Mouse (Mus musculus) lung, embryonic 15.5 days (tissue): ENCODE measurements around the gene Zscan12. TPM values are rescaled to one million over a fixed set of nuclear protein-coding genes. Genes with fewer than 3 reads are reported as not detected.

ENCODE experiments used
- ATAC-seq: fragments of 200-750 bp; cut with Nextera tagmentation; 2 replicates; pipeline ENCODE4 v1.8.0; 2017; ENCODE audit warnings: moderate number of reproducible peaks, borderline replicate concordance; ENCODE audit not compliant: low FRiP score, low TSS enrichment; ENCODE audit errors: extremely low read depth
- H3K27ac ChIP-seq: fragments of 300-500 bp; sonication (generic); 2 replicates; pipeline ENCODE4 v1.5.1; 2015; ENCODE audit warnings: moderate library complexity, mild to moderate bottlenecking, inconsistent platforms
- H3K27me3 ChIP-seq: fragments of 300-500 bp; sonication (generic); 2 replicates; pipeline ENCODE4 v1.6.1; 2015; ENCODE audit warnings: inconsistent platforms
- H3K36me3 ChIP-seq: fragments of 300-500 bp; sonication (generic); 2 replicates; pipeline ENCODE4 v1.6.1; 2015; ENCODE audit warnings: inconsistent platforms
- H3K4me1 ChIP-seq: fragments of 300-500 bp; sonication (generic); 2 replicates; pipeline ENCODE4 v1.6.1; 2015; ENCODE audit warnings: inconsistent platforms
- H3K4me2 ChIP-seq: fragments of 300-500 bp; sonication (generic); 2 replicates; pipeline ENCODE4 v1.6.1; 2015; ENCODE audit warnings: inconsistent platforms, mild to moderate bottlenecking, moderate library complexity
- H3K4me3 ChIP-seq: fragments of 300-500 bp; sonication (generic); 2 replicates; pipeline ENCODE4 v1.5.1; 2015; ENCODE audit warnings: mild to moderate bottlenecking, inconsistent platforms
- H3K9ac ChIP-seq: fragments of 300-500 bp; sonication (generic); 2 replicates; pipeline ENCODE4 v1.6.1; 2015; ENCODE audit warnings: inconsistent platforms
- H3K9me3 ChIP-seq: fragments of 300-500 bp; sonication (generic); 2 replicates; pipeline ENCODE4 v1.6.1; 2016; ENCODE audit warnings: inconsistent platforms
- WGBS: fragments of 180-500 bp; shearing (Covaris S2); methylation state at CpG from one replicate; pipeline ENCODE4 v1.1.7; 2015; 5-methylcytosine and 5-hydroxymethylcytosine counted together
- polyA plus RNA-seq: library from polyadenylated mRNA; unstranded; fragments of >200 nt; fragmentation: Nextera tagmentation; extraction: Ambion mirVana; gene quantifications from 2 replicates; pipeline ENCODE4 v1.2.1, GENCODE M21; 2015

Gene Zscan12
- polyA plus RNA-seq, 1 experiment from 2014 or later: 13.3 TPM

DNA sequence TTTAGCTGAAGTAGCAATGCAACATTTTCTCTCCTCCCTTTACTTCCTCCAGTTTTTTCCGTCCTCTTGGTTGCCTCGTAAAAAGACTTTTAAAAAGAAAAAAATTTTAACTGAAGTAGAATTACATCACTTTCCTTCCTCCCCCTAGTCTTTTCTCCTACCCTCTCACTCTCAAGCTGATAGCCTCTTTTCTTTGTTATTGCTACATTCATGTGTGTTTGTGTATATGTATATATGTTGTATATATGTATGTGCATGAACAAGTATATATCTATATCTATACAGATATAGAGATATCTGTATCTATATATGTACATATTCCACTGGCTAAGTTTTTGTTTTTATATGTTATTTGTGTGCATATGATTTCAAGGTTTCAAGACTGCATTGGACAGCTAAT, 40.2 kb downstream of the Zscan12 start:
- WGBS: 0% methylated on average over 2 of the region's 2 CpGs
- Histone ChIP-seq H3K4me3 (peak overlapping the region; percentile 89), H3K9ac (peak overlapping the region; percentile 92), H3K27ac (0 out of 2 replicates have a peak overlapping the region, but pooled peaks have one; percentile 82), H3K4me2 (peak overlapping the region; percentile 62), H3K9me3 (no peaks in the 10 kb centered on the region), H3K27me3 (no peaks in the 10 kb centered on the region), H3K36me3 (peaks cover 12% of the 10 kb centered on the region), H3K4me1 (peaks cover 16% of the 10 kb centered on the region)
- no peak for ATAC-seq

DNA sequence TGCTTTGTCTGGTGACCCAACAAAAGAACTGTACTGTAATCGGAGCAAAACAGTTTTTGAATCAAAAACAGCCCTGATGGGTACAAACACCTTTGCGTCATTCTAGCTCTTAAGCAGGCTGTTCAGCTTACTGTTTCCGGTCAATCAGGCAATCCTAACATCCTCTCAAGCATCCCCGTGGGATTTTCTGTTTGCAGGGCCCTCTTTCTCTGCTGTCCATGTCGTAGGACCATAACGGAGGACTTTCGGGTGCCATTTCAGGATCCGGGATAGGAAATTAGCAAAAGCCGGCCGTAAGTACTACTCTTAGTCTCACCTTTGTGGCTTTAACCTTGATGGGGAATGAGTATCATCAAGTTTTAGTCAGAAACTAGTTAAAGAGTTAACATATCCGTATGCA, 44.7 kb downstream of the Zscan12 start:
- H3K9ac ChIP-seq: no peak overlapping the region
- H3K4me2 ChIP-seq: peak overlapping the region; percentile 70; the same call in 1 of the 2 replicates
- no peaks in the 10 kb centered on the region for H3K36me3 ChIP-seq
- H3K27ac ChIP-seq: no peak overlapping the region
- peaks cover 11% of the 10 kb centered on the region; the same call in 1 of the 2 replicates for H3K4me1 ChIP-seq
- no peak for ATAC-seq
- H3K4me3 ChIP-seq: no peak overlapping the region
- 80% methylated on average over 11 of the region's 11 CpGs for WGBS
- no peaks in the 10 kb centered on the region for H3K27me3 ChIP-seq
- no peaks in the 10 kb centered on the region for H3K9me3 ChIP-seq

DNA sequence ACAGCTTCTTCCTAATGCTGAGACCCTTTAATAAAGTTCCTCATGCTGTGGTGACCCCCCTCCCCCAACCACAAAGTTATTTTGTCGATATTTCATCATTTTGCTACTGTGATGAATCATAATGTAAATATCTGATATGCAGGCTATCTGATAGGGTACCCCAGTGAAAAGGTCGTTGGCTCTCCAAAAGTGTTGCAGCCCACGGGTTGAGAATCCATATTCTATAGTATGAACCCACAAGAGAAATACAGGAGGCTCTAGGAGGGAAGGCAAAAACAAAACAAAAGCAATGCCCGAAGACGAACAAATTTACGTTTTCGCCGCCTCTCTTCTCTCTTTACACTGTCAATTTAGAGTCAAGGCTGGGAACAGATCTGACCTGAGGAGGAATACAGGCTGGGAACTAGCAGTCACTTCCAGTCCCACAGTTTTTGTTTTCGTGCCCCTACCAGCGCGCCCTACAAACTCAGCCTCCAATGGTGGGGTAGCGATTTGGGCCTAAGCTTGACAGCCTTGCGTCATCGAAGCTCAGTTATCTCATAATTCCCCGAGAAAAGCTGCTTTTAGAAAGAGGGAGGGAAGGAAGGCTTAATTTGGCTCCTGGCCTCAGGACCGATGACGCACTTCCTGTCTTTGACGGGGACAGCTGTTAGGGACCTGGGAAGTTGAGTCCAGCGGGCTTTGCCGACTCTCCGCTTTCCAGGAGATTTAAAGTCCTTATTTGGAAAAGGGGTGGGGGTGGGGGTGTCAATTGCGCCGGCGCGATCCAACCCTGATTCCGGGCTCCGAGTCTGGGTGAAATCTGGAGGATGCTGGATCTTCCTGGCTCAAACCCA, 45.6 kb downstream of the Zscan12 start:
- peak overlapping the region; percentile 46 for H3K4me3 ChIP-seq
- peak overlapping the region; percentile 57 for H3K9ac ChIP-seq
- H3K27ac ChIP-seq: peak overlapping the region; percentile 52
- H3K4me2 ChIP-seq: peak overlapping the region; percentile 70
- H3K27me3 ChIP-seq: no peaks in the 10 kb centered on the region
- no peaks in the 10 kb centered on the region for H3K9me3 ChIP-seq
- H3K4me1 ChIP-seq: peaks cover 11% of the 10 kb centered on the region; the same call in 1 of the 2 replicates
- peak; percentile 95 for ATAC-seq
- WGBS: 3% methylated on average over 27 of the region's 27 CpGs
- H3K36me3 ChIP-seq: no peaks in the 10 kb centered on the region

DNA sequence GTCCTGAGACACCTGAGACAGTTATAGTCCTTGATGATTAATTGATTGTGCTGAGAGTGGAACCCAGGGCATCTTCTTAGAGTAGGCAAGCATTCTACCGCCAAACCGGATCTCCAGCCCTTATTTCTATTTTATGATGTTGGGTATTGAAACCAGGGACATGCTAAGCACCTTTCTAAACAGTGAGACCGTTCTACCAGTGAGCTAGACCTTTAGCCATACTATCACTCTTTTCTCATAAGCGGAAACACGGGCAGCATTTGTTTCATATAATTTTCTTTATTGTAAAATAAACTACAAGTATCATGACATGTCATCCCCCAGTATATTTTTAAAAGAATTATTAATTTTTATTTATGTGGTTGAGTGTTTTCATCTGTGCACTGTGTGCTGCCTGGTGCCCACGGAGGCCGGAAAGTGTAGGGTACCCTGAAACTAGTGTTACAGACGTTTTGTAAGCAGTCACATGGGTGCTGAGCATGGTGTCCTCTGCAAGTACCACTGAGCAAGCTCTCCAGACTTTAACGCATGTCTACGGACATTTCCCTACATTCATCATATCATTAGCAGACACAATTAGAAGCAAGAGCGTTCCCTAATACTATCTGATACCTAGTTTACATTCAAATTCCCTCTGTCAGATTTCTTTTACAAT, 46.3 kb downstream of the Zscan12 start:
- WGBS: 48% methylated on average over 11 of the region's 11 CpGs
- no peaks in the 10 kb centered on the region for H3K9me3 ChIP-seq
- no peak for ATAC-seq
- H3K4me1 ChIP-seq: peaks cover 11% of the 10 kb centered on the region; the same call in 1 of the 2 replicates
- H3K27me3 ChIP-seq: no peaks in the 10 kb centered on the region
- peak overlapping the region; percentile 70 for H3K4me2 ChIP-seq
- H3K4me3 ChIP-seq: peak overlapping the region; percentile 46
- peak overlapping the region; percentile 27; the same call in 1 of the 2 replicates for H3K9ac ChIP-seq
- peak overlapping the region; percentile 6; the same call in 1 of the 2 replicates for H3K27ac ChIP-seq
- no peaks in the 10 kb centered on the region for H3K36me3 ChIP-seq

DNA sequence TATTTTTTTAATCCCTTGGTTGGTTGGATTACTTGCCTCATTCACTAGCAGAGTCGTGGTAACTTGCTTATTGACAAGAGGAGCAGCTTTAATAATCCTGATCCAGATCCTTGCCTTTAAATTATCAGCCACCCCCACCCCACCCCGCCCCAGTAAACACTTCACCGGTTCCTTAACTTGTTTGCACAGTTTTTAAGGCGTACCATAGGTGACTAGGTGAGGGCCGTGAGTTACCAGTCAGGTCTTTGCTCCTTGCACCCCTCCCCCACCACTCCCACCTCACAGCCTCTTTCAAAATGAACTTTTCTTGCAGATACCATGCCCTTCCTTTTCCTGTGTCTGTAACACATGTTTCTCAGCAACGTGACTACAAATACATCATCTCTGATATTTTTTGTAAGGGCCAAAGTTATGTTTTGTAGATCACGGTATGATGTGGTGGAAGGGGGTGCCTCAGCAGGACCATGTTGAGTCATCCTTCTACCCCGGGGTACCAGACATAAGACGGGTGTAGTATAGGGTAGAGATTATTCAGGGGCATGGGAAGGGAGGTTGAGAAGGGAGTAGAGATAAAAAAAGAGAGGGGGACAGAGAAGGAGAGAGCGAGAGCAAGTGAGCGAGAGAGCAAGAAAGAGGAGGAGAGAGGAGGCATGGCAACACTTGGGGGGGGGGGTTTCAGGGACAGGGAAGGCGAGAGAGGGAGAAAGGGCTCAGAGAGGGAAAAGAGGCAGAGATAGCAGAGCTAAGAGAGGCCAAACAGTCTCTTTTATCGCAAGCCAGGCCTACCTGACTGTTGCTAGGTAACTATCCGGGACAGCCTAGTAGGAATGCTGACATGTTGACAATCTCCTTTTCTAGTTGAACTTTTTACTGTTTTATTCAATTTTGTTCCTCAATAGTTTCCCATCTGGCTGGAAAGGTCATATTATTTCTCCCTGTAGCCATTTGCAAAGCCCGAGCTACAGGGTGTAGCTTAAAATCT, 51.9 kb downstream of the Zscan12 start:
- H3K4me2 ChIP-seq: peak overlapping the region; percentile 27; the same call in 1 of the 2 replicates
- H3K36me3 ChIP-seq: no peaks in the 10 kb centered on the region
- ATAC-seq: peak; percentile 49; the same call in 1 of the 2 replicates

DNA sequence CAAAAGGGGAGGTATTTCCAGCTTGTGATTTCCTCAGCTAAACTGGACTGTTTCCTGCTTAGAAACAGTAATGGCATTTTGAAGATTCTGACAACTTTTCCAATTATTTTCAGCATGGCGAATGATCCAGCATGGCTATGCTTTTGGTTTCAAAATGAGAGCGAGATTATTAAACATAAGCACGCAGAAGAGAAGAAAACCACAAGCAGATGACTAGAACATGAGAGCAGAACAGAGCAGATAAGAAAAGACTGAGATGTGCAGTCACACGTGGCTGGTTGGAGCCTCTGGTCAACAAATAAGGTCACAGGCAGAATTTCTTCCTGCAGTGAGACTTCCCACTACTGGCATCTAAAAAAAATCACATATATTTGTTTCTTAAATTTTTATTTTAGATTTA, 52.6 kb downstream of the Zscan12 start:
- 62% methylated on average over 4 of the region's 4 CpGs for WGBS

More for the DNA sequence above, 51.9 kb downstream of the Zscan12 start:
- Histone ChIP-seq H3K27me3 (no peaks in the 10 kb centered on the region), H3K4me3 (no peak overlapping the region), H3K4me1 (peaks cover 5% of the 10 kb centered on the region; the same call in 1 of the 2 replicates), H3K27ac (peak overlapping the region; percentile 63), H3K9ac (no peak overlapping the region), H3K9me3 (no peaks in the 10 kb centered on the region)
- WGBS: 49% methylated on average over 14 of the region's 15 CpGs

DNA sequence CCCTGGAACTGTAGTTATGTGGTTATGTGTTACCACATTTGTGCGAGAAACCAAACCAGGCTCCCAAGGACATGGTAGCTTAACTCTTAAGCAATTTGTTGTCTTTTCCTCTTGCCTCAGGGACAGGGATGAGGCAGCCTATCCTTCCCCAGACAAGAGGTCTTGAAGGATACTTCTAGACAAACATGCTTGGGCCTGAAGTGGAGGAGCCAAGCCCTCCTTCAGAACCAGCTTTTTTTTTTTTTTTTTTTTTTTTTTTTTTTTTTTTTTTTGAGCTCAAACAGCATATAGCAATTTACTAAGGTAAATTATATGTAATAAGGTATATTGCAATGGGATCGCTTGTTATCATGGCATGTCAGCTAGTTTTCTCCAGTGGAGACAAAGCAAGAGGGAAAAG, 53.1 kb downstream of the Zscan12 start:
- no peaks in the 10 kb centered on the region for H3K36me3 ChIP-seq
- no peak overlapping the region; the same call in 1 of the 2 replicates for H3K27ac ChIP-seq
- no peak overlapping the region for H3K4me2 ChIP-seq
- peaks cover 5% of the 10 kb centered on the region; the same call in 1 of the 2 replicates for H3K4me1 ChIP-seq
- no peak overlapping the region for H3K9ac ChIP-seq
- 88% methylated on average over 2 of the region's 2 CpGs for WGBS
- ATAC-seq: no peak
- no peak overlapping the region for H3K4me3 ChIP-seq
- no peaks in the 10 kb centered on the region for H3K9me3 ChIP-seq
- no peaks in the 10 kb centered on the region for H3K27me3 ChIP-seq

More for the DNA sequence above, 52.6 kb downstream of the Zscan12 start:
- no peak overlapping the region for H3K9ac ChIP-seq
- peak overlapping the region; percentile 63 for H3K27ac ChIP-seq
- H3K27me3 ChIP-seq: no peaks in the 10 kb centered on the region
- H3K4me3 ChIP-seq: no peak overlapping the region
- ATAC-seq: no peak
- peak overlapping the region; percentile 27; the same call in 1 of the 2 replicates for H3K4me2 ChIP-seq
- H3K9me3 ChIP-seq: no peaks in the 10 kb centered on the region
- H3K4me1 ChIP-seq: peaks cover 5% of the 10 kb centered on the region; the same call in 1 of the 2 replicates
- H3K36me3 ChIP-seq: no peaks in the 10 kb centered on the region

DNA sequence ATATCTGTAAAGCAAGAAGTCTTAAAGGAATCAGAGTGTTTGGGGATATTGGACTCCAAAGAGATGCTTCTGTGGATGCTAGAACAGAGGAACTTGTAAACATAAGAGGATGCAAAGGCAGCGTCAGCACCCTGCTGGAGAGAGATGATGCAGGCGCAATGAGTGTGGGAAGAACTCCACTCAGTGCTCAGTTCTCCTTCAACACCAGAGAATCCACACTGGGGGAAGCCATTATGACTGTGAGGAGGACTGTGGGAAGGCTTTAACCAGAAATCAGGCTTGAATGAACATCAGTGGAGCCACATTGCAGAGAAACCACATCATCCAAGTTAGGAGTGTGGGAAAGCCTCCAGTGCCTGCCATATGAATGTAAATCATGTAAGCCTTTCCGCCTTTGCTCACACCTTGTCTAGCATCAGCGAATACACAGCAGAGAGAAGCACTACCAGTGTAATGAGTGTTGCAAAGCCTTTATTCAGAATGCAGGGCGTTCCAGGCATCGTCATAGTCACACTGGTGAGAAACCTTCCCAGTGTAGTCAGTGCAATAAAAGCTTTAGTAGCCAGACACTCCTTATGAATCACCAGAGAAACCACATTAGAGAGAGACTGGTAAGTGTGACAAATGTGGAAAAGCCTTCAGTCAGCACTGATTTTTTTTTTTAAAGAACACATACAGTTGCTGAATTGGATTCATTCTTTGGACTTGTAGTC, 54.8 kb downstream of the Zscan12 start:
- Histone ChIP-seq H3K4me2 (no peak overlapping the region), H3K9ac (no peak overlapping the region), H3K36me3 (no peaks in the 10 kb centered on the region), H3K27ac (no peak overlapping the region), H3K4me3 (no peak overlapping the region), H3K9me3 (no peaks in the 10 kb centered on the region), H3K4me1 (peaks cover 5% of the 10 kb centered on the region; the same call in 1 of the 2 replicates), H3K27me3 (no peaks in the 10 kb centered on the region)
- ATAC-seq: no peak
- WGBS: 80% methylated on average over 6 of the region's 6 CpGs

DNA sequence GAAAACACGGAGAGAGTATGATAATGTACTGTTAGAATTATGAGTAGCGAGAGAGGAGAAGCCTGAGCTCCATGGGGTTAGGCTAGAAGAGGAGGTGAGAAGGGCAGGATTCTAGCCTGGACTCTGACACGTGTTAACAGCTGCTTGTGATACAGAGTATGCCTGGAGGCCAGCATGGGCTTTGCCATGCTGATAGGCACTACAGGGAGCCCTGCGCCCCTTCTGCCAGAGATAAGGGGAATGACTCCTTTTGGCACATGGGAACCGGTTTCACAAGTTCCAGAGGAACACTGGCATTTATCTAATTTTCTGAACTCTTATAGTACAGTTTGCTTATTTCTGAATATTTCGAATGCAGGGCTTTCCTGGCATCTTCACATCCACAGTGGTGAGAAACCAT, 56.2 kb downstream of the Zscan12 start:
- H3K9ac ChIP-seq: no peak overlapping the region
- no peaks in the 10 kb centered on the region for H3K9me3 ChIP-seq
- no peaks in the 10 kb centered on the region for H3K36me3 ChIP-seq
- no peak overlapping the region for H3K27ac ChIP-seq
- WGBS: 44% methylated on average over 6 of the region's 6 CpGs
- no peak overlapping the region for H3K4me2 ChIP-seq
- no peaks in the 10 kb centered on the region for H3K27me3 ChIP-seq
- H3K4me1 ChIP-seq: peaks cover 5% of the 10 kb centered on the region; the same call in 1 of the 2 replicates
- H3K4me3 ChIP-seq: no peak overlapping the region
- no peak; the same call in 1 of the 2 replicates for ATAC-seq
